Mouse (Mus musculus) leukemia stem cell, adult 10-12 weeks (primary cell): Measurements from ENCODE around the gene Lonp1. TPM values are rescaled to one million over a fixed set of nuclear protein-coding genes. Genes with fewer than 3 reads are reported as not detected.

Experiments used
- polyA plus RNA-seq: library from polyadenylated mRNA; stranded (reverse); fragments of >175 nt; gene quantifications from 2 replicates; pipeline ENCODE4 v1.2.3, GENCODE M21; 2012; ENCODE audit warnings: low replicate concordance

Lonp1 gene
- 86.9 and 144 TPM in 2 replicates for polyA plus RNA-seq

GRCm38 (mm10) chr17:56626754-56627470, at the start of gene Lonp1:
Lonp1 (minus strand) TSS chr17:56626887.

GRCm38 (mm10) chr17:56672941-56673646, 46.4 kb upstream of the Lonp1 start, which contains the start of gene Ranbp3:
Ranbp3 (plus strand) TSS chr17:56673294.

GRCm38 (mm10) chr17:56627530-56628277, 1.0 kb upstream of the Lonp1 start, which contains the start of gene Catsperd:
Catsperd (plus strand) TSS chr17:56628143.

DNA sequence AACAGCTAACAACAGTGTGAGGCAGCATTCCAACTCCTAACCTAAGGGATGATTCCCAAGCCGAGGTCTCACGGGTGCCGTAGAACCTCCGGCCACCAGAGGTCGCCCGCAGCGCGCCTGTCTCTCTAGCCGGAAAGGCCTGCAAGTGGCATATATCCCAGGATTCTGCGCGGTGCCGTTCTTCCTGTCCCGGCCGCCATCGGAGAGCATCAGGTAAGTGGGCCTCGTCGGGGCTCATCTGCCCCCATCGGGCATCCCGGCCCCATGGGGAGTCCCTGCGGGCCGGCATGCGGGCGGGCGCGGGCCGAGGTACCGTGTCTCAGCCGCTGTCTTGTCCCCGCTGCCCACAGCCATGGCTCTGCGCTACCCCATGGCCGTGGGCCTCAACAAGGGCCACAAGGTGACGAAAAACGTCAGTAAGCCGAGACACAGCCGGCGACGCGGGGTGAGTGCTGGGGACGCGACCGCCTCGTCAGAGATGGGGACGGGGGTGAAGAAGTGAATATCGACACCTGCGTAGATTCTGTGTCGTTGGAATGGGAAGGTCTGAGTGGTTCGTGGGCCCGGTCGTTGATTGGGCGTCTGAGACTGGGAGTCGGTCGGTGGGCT, 13.3 kb downstream of the Lonp1 start, which contains the start of gene Rpl36:
Rpl36 (plus strand) TSS at position 181 of the 609 bp plus-strand sequence.

GRCm38 (mm10) chr17:56609452-56610171, 17.1 kb downstream of the Lonp1 start, which contains the start of gene 2410015M20Rik:
2410015M20Rik (minus strand) TSS chr17:56609771.

DNA sequence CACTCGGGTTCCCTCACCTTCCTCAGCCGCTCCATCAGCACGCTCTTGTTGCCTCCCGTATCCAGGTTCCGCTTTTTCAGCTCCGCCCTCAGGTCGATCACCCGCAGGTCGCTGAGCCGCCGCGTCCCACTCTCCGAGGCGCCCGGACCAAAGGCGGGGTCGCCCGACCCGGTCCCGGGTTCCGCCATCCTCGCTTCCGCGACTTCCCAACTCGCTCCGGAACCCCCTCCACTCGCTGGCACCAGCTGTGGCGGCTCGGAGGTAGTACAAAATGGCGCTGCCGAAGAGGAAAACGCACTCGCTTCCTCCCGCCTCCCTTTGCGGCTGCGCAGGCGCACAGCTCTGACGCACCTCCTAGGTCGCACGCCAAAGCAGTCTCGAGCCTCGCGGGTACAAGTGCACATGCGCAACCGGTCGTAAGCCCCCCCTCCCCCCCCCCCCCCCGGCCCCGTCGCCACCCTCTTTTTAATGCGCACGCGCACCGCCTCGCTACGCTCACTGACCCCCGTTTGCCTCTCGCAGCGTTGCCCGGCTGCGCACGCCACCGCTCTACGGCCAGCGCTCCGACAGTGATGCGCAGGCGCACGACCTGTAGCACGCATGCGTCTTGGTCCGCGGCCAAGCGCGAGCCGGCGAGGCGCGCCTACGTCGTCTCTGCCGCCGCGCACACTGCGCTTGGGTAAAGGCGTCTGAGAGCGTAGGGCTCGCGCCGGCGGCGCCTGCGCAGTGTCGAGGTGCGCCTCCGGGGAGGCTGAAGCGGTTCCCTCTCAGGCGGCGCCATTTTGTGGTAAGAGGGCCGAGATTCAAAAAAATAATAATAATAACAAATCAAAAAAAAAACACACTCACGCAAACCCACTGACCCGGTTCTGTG, 42.2 kb downstream of the Lonp1 start, which contains the start of the genes Safb2 and Safb:
Safb2 (minus strand) TSS at position 329 of the 874 bp plus-strand sequence.
Safb (plus strand) TSS at position 569 of the 874 bp plus-strand sequence.

Other genes starting within 250 kb of the Lonp1 start
- 11.4 and 29.3 TPM in 2 replicates for gene Ptprs, start 150.4 kb downstream of the Lonp1 start, polyA plus RNA-seq
- gene Znrf4, start 114.5 kb downstream of the Lonp1 start, polyA plus RNA-seq, result not detected in 2 replicates
- gene Gm20219, start 72.5 kb downstream of the Lonp1 start, polyA plus RNA-seq, result 0.24 and 1.5 TPM in 2 replicates
- 103 and 278 TPM in 2 replicates for gene Safb2, start 42.3 kb downstream of the Lonp1 start, polyA plus RNA-seq
- gene Safb, start 42.1 kb downstream of the Lonp1 start, polyA plus RNA-seq, result 48.7 and 140 TPM in 2 replicates
- gene 2410015M20Rik, start 17.1 kb downstream of the Lonp1 start, polyA plus RNA-seq, result 17.6 and 130 TPM in 2 replicates
- gene Rpl36, start 13.5 kb downstream of the Lonp1 start, polyA plus RNA-seq, result 3,958 and 5,079 TPM in 2 replicates
- gene Catsperd, start 1.3 kb upstream of the Lonp1 start, polyA plus RNA-seq, result not detected in 2 replicates
- gene Ranbp3, start 46.4 kb upstream of the Lonp1 start, polyA plus RNA-seq, result 102 and 138 TPM in 2 replicates
- 88.2 and 116 TPM in 2 replicates for gene Ndufa11, start 90.9 kb upstream of the Lonp1 start, polyA plus RNA-seq
- 8.6 and 9.8 TPM in 2 replicates for gene Vmac, start 91.1 kb upstream of the Lonp1 start, polyA plus RNA-seq
- gene Nrtn, start 130.6 kb upstream of the Lonp1 start, polyA plus RNA-seq, result 1.7 and 2.5 TPM in 2 replicates
- gene Dus3l, start 137.9 kb upstream of the Lonp1 start, polyA plus RNA-seq, result 63.0 and 71.4 TPM in 2 replicates
- gene Prr22, start 143.4 kb upstream of the Lonp1 start, polyA plus RNA-seq, result 22.2 and 50.3 TPM in 2 replicates
- gene Rfx2, start 204.1 kb upstream of the Lonp1 start, polyA plus RNA-seq, result 80.3 and 90.4 TPM in 2 replicates
- not detected in 2 replicates for gene Acsbg2, start 247.6 kb upstream of the Lonp1 start, polyA plus RNA-seq
- gene 1700061G19Rik, start 248.6 kb upstream of the Lonp1 start, polyA plus RNA-seq, result not detected in 2 replicates